Mouse (Mus musculus): ENCODE measurements around the gene Gpc4.

DNA sequence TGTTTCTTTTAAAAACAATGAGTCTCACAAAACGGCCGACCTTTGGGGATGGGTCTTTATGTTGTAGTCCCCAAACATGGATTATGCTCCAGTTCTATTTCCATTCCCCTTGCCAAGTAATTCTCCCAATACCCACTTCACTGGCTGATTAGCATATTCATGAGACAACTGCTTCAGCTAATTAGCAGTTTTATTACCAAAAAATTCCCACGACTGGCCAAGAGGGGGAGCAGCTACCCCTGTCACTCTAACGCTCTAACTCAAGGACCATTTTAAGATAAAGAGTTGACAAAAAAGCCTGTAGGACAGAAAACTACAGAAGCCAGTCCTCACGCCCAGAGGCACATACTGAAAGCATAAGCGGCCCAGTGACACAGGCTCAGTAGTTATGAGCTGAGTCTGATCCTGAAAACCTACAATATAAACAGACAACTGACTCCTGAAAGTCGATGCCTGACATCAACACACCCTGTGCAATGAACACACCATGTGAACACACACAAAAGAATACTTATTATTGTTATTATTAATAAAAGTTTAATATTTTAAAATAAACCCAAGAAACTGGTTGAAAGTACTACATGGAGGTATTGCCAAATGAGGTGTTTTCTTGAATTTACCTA is 77.2 kb downstream of the Gpc4 start:
- TF ChIP-seq CTCF (IDR thresholded peaks at IDR 0.05 in 2 of 3, conservative IDR thresholded peaks at IDR 0.05 in 1 of 3; ENCODE audit: control insufficient read depth in 1 of 3, insufficient read depth in 1 of 3, low read depth in 2 of 3, low read length in 3 of 3, poor library complexity in 1 of 3, severe bottlenecking in 1 of 3): peak; percentile 31 to 59 (median 32); a peak in 5 of 6 replicates
- no peak for TF ChIP-seq POLR2AphosphoS5 (IDR thresholded peaks at IDR 0.05; ENCODE audit: borderline replicate concordance, low read depth, low read length)
- TF ChIP-seq MAX (IDR thresholded peaks at IDR 0.05; ENCODE audit: low read length): no peak
- TF ChIP-seq USF2 (IDR thresholded peaks at IDR 0.05; ENCODE audit: borderline replicate concordance in 1 of 2, insufficient read depth in 1 of 2, low read depth in 1 of 2, low read length in 2 of 2): no peak
- TF ChIP-seq MYC (IDR thresholded peaks at IDR 0.05; ENCODE audit: low read depth, low read length): no peak
- no peak for TF ChIP-seq NRF1 (IDR thresholded peaks at IDR 0.05; ENCODE audit: insufficient read depth, low read depth, low read length, poor library complexity, severe bottlenecking)
- TF ChIP-seq SIN3A (IDR thresholded peaks at IDR 0.05; ENCODE audit: low read length): no peak
- TF ChIP-seq HCFC1 (IDR thresholded peaks at IDR 0.05; ENCODE audit: low read depth, low read length): no peak
- TF ChIP-seq SMC3 (IDR thresholded peaks at IDR 0.05; ENCODE audit: low read depth, low read length): peak; percentile 64
- TF ChIP-seq ZMIZ1 (IDR thresholded peaks at IDR 0.05; ENCODE audit: low read depth, low read length): no peak
- TF ChIP-seq CHD1 (IDR thresholded peaks at IDR 0.05; ENCODE audit: low read depth, low read length): no peak
- TF ChIP-seq POLR2A (IDR thresholded peaks at IDR 0.05; ENCODE audit: control insufficient read depth in 1 of 2, insufficient read depth in 1 of 2, low read depth in 1 of 2, low read length in 2 of 2, poor library complexity in 1 of 2): no peak

Data from MEL (cell line).